Mouse (Mus musculus) adrenal gland, postnatal 36 days (tissue): ENCODE results near the gene Arid1b. TPM values are rescaled to one million over a fixed set of nuclear protein-coding genes. Genes with fewer than 3 reads are reported as not detected.

Source experiments
- DNase-seq, 2 experiments: peaks; one replicate each; pipeline ENCODE4 v3.0.0; 2021; ENCODE audit warnings: mixed read lengths in 1 of 2
- total RNA-seq, 2 experiments: library from RNA; stranded (reverse); gene quantifications; 2 replicates each; pipeline ENCODE4 v1.2.3; 2021

The Arid1b gene
- total RNA-seq, 2 experiments from 2014 or later: 58.6 to 65.2 TPM

GRCm38 (mm10) chr17:5162525-5162924 is 168.4 kb downstream of the Arid1b start:
- peak in 1 of 2 experiments; percentile 42 for DNase-seq

DNA sequence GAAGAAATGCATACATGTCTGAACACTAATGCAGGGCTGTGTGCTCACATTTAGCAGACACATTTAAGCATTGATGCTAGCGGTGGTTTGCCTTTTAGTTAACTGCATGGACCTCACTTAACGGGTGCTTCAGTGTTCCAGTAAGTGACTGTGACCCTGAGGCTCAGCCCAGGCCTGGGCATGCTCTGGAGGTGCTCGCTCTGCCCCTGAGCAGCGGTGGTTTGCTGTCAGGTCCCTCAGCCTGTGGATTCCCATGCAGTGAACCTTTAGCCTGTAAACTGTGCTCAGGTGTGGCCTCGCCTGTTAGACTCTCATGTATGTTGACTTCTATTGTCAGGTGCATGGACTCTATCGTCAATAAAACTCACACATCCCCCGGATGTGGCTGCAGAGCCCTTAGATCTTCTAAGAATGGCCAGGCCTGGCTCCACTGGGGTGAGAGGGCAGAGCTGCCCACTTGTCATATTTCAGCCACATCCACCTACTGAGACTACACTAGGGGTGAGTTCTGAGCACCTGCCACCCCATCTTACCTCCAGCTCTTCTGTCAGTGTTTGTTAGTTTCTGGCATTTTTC is 169.2 kb downstream of the Arid1b start:
- DNase-seq: no peak

DNA sequence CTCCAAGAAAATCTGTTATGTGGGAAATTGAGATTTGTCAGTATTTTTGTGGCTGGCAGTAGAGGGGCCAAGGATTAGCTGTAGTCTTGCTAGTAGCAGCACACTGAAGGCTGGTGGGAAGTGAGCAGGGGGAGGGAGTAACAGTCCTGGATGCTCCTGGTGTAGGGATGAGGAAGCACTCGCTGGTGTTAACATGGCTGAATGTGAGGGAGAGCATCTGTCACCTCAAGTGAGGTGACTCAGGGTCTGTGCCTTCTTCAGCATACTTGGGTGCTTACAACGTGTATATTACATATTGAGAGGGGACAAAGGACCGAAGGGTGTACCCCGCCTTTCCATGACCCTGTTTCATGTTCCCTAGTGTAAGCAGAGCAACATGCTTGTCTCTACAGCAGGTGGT is 170.7 kb downstream of the Arid1b start:
- no peak for DNase-seq

DNA sequence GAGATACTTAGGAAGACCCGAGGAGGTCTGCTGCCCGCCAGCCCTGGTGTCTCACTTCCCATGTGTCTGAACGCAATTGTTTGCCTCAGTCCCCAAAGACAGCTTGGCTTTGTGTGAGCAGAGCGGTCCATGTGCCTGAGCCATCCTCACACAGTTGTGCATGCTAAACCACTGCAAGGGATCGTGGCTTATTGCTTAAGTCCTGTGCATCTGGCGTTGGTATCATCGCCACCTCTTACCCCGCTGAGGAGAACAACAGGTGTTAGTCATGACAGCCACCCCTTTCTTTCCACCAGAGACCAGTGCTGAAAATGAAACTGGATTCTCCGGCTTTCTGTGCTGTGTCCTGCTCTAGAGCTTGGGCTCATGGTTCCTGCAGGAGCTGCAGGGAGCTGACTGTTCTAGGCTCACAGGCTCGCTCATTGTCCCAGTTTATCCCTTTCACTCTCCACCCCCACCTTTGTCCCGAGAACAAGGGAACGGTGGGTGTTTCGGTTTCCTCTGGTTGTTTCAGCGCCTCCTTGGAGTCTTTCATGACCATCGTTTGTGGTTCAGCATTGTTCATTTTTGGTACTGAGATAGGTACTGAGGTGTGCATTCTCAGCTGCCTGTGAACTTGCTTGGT is 171.2 kb downstream of the Arid1b start:
- DNase-seq: no peak

DNA sequence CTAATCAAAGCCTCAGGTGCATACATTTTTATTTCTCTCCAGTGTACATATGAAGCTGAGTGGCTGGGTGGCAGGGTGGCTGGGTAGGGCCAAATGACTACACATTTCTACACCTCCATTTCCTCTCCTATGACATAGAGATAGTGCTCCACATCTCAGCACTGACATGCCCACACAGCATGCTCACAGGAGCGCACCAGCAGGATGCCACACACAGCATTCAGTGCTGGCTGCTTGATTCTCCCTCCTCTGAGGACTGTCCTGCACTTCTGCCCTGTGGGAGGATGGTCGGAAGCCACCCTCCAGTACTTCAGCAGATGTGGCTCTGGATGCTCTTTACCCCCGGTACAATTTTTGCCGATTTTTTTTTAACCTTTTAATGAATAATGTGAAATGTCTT is 172.0 kb downstream of the Arid1b start:
- no peak for DNase-seq

- DNase-seq: no peak
Measured at GRCm38 (mm10) chr17:5168046-5168445, 173.9 kb downstream of the Arid1b start.

DNA sequence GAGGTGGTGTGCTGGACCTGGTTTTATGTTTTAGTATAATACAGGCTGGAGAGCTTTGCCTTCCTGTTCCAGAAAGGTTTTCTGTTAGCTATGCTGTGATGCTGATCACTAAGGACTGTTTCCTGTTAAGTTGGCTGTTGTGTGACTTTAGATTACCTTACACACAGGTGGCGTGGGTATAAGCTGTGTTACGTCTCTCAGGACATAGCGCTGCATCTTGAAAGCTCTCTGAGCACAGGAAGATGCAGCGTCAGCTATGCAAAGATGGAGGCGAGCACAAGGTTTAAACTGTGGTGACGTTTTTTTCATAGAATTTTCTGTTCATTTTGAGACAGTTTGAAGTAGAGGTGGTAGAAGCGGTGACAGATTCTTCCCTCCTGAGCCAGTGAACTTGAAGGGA is 174.5 kb downstream of the Arid1b start:
- DNase-seq: no peak

DNA sequence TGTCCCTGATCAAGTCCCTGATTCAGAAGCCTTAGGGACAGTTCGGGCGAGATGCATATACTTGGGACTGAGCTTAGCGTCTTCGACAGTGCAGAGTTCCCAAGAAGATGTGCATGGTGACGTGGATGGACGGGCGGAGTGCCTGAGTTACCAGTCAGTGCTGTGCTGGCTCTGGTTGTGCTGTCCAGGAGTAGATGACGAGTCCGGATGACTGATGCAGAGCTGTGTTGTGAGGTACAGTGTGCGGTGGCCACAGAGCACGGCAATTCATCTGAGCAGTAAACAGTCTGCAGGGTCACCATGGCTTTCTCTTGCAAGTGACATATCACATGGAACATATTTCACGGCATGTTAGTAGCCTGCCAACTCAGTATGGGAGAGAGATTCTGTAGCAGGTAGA is 176.2 kb downstream of the Arid1b start:
- DNase-seq: no peak

DNA sequence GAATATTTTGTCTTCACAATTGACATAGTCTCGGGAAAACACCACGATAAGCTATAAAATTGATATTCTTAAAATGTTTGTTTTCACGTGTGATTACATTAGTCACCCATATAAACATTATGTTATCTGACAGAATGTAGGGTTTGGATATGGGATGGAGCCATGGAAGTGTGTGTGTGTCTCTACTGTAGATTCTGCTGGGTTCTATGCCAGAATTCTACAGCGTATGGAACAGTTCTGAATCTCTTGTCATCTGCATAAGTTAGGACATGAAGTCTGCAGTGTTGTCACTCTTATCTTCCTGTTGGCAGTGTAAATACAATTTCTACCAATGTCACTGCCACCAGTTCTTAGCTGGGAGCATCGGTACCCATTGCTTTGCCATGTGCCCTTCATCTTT is 177.3 kb downstream of the Arid1b start:
- DNase-seq: no peak

- no peak for DNase-seq
Measured at GRCm38 (mm10) chr17:5174426-5175020, 180.4 kb downstream of the Arid1b start.

DNA sequence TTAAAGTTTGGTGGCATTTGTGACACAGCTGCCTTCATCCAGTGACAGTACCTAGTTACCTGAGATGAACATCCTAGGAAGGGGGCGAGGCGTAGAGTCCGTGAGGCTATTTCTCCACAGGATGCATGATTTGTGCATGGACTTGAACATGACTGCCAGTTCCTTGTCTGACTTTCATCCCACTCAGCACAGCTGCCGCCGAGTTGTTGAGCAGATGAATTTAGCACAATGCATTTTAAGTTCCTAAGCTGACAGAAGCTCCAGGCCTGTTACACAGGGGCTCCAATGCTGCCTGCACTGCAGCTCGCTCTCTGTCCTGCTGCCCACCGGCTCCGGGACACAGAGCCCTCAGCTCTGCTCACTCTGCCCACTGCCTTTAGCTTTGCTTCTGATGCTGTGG is 181.4 kb downstream of the Arid1b start:
- DNase-seq: no peak

- DNase-seq: no peak
Measured at GRCm38 (mm10) chr17:5176315-5176714, 182.2 kb downstream of the Arid1b start.

GRCm38 (mm10) chr17:5178534-5178933 is 184.4 kb downstream of the Arid1b start:
- DNase-seq: peak; percentile 55 to 57

GRCm38 (mm10) chr17:5179004-5179403 is 184.9 kb downstream of the Arid1b start:
- DNase-seq: no peak

GRCm38 (mm10) chr17:5179412-5179811 is 185.3 kb downstream of the Arid1b start:
- no peak for DNase-seq

- no peak for DNase-seq
Measured at GRCm38 (mm10) chr17:5179925-5180525, 185.9 kb downstream of the Arid1b start.

- DNase-seq: no peak
Measured at GRCm38 (mm10) chr17:5180925-5181324, 186.8 kb downstream of the Arid1b start.

DNA sequence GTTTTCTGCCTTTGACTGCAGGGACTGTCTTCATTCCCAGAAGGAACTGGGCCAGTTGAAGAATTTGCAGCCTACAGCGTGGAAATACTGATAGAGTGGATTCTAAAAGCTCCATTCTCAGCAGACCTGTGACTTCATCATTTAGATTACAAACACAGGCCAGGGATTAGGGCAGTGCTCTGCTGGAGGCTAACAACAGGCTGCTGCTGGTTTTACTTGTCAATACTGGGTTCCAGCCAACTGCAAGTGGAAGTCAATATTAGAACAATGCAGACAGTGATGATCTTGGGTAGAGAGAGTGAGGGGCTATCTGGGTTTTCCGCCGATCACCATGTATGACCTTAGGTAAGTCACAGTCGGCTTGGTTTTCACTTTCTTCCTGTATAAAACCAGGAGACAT is 188.4 kb downstream of the Arid1b start:
- DNase-seq: no peak

DNA sequence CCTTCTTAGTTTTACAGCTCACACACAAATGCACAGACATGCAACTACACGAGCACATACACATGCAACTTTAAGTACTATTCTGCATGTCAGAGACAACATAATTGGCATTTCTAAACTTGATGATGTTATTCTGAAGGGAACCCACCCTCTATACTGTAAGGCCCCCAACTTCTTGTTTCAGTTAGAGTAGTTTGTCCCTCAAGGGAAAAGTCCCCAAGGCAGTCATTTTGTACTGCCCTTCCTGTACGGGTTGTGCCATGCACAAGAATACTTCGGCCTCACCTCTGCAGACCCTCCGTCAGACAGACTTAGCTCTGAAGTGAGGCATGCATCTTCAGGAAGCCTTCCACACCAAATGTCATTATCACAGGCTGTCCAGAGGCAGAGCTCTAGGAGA is 191.4 kb downstream of the Arid1b start:
- no peak for DNase-seq

- DNase-seq: no peak
Measured at GRCm38 (mm10) chr17:5187546-5187945, 193.4 kb downstream of the Arid1b start.

GRCm38 (mm10) chr17:5188400-5188799 is 194.3 kb downstream of the Arid1b start:
- no peak for DNase-seq

- DNase-seq: peak; percentile 98 to 99
Measured at GRCm38 (mm10) chr17:5189551-5190351, 195.6 kb downstream of the Arid1b start.

- peak in 1 of 2 experiments; percentile 41 for DNase-seq
Measured at GRCm38 (mm10) chr17:5190367-5190766, 196.2 kb downstream of the Arid1b start.
